Mouse (Mus musculus) liver, embryonic 14.5 days (tissue): ENCODE measurements around the gene Six1.

Experiments used
- CTCF ChIP-seq: IDR thresholded peaks from 2 replicates; pipeline ENCODE4 v1.5.1; 2016; ENCODE audit warnings: antibody characterized with exemption, low read depth, control low read depth
- EP300 ChIP-seq: IDR thresholded peaks from 2 replicates; pipeline ENCODE4 v1.6.1; 2016; ENCODE audit warnings: antibody characterized with exemption, low read depth

DNA sequence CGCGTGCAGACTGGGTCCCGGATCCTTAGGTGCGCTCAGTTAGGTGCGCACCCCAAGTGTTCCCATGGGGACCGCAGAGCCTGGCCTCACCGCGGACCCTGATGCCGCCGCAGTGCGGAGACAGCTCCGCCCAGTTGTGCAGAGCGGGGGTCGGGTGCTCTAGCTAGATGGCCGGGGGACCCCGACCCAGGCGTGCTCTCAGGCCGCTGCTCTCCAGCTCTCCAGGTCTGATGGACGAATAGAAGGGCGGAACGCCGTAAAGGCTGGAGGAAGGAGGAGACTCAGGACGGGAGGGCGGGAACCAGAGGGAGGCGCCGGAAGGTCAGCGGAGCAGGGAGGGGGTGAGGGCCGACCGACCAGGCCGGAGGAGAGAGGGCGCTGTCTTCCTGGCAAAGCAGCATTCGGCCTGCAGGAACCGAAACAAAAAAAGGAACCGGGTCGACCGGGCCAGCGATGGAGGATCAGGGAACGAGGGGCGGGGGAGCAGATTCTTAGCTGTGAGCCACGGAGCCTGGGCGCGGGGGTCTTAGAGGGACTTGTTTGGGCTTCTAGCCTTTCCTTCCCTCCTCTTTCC, at the start of gene Six1:
- TF ChIP-seq CTCF = peak; percentile 41; the same call in 1 of the 2 replicates
- TF ChIP-seq EP300 = no peak
